Mouse (Mus musculus) activated CD4-positive, CD25-positive, alpha-beta regulatory T cell, adult 4 months (primary cell): ENCODE results near the gene Ntrk3. TPM values are rescaled to one million over a fixed set of nuclear protein-coding genes. Genes with fewer than 3 reads are reported as not detected.

ENCODE experiments used
- ATAC-seq: one replicate; pipeline ENCODE4 v1.8.0; 2017
- polyA plus RNA-seq, 2 experiments: library from polyadenylated mRNA; unstranded; fragments of 100-300 nt; shearing (Covaris generic); gene quantifications; one replicate each; pipeline ENCODE4 v1.2.1; 2017

The Ntrk3 gene
- polyA plus RNA-seq, 2 experiments from 2014 or later: 10.0 to 10.3 TPM

- ATAC-seq: peak; percentile 72
Measured at GRCm38 (mm10) chr7:78720989-78721816, 16.6 kb downstream of the Ntrk3 start.

DNA sequence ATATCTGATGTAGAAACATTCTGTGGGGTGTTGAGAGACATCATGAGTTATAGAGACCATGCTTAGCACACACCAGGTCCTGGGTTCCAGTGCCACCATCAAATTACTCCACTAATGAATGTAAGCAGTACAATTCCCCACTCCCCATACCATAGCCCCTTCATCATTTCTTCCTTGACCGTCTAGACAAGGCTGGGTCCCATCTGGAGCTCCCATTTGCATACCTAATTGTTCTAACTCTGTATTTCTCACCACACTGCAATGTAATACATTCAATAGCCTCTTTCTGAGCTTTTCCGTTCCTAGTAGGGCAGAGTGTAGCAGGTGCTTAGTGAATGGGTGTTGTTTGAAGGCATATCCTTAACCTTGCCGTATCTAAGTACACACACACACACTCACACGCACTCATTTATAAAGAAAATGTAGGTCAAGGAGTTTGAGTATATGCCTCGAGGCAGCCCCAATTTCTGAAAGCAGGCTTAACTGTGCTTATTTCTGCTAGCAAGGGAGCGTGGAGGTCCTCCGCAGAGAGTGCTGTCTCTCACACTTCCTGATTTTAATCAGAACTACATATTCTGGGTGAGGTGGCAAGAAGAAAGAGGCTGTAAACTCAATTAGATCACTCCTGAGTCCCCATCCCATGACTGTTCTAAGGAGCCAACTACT lies 17.9 kb downstream of the Ntrk3 start:
- ATAC-seq: no peak

GRCm38 (mm10) chr7:78719117-78719516 lies 18.7 kb downstream of the Ntrk3 start:
- ATAC-seq: peak; percentile 29

DNA sequence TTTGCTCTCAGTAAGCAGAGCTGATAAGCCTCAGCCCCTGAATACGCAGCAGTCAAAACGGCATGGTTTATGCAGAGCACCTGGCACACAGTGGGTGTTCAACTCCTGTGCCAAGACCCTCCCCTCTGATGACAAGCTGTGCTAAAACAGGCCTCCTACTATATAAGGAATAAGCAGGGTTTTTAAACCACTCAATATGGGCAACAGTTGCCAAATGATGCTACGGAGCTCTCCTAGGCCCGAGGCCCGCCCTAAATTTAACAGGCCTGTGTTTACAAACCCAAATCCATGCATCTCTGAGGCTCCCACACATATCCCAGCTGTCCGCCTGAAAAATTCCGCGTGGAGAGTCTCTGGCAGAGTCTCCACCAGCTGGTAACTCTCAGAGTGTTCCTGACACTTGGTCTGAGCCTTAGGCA lies 19.6 kb downstream of the Ntrk3 start:
- no peak for ATAC-seq

DNA sequence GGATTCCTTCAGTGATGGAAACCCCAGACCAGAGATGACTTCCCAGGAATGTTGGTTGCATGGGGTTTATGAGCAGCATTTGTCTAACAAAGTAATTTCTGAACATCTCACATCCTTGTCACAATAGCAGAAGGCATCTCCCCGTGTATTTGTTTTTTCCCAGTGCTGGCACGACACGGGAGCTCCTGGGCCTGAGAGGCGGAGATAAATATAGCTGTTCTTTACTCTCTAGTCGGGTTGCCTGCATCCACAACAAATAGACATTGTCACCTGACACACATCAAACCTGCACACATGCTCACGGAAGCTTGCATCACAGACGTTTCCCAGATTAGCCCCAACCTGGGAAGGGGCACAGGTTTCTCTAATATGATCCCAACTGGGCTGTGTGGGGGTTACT lies 30.1 kb downstream of the Ntrk3 start:
- ATAC-seq: no peak

DNA sequence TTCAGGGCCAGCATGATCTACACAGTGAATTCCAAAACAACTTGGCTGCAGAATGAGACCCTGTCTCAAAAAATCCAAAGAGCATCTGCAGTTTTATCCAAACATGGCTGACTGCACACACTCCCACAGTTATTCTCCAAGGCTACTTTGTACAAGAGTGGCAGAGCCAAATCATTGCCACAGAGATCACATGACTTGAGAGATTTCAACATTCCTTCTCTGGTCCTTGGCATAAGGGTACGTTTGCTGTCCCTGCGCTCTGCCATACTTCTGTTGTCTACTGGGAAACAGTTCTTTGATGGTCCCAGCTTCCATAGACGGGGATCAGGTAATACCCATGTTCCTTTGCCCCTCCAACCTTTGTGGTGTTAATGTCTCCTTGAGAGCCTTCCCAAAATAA lies 30.7 kb downstream of the Ntrk3 start:
- no peak for ATAC-seq

DNA sequence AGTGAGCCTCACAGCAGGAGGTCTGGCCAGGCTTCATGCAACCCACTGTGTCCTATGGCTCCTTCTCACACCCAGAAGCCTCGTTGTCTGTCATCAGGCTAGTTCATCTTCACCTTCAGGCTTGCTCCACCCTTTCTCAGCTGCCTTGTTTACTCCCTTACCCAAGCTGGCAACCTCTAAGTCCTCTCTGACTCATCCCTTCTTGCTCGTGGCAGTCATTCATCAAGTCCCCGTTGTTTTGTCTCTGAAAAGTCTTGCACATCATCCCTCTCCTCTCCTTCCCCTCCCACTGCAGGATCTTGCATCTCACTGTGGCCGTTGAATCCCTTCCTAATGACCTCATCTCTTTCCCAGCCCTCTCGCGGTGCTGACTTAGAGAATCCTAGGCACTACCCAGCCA lies 35.1 kb downstream of the Ntrk3 start:
- no peak for ATAC-seq

GRCm38 (mm10) chr7:78695200-78695599 lies 42.6 kb downstream of the Ntrk3 start:
- ATAC-seq: no peak

GRCm38 (mm10) chr7:78693148-78693547 lies 44.7 kb downstream of the Ntrk3 start:
- ATAC-seq: no peak

DNA sequence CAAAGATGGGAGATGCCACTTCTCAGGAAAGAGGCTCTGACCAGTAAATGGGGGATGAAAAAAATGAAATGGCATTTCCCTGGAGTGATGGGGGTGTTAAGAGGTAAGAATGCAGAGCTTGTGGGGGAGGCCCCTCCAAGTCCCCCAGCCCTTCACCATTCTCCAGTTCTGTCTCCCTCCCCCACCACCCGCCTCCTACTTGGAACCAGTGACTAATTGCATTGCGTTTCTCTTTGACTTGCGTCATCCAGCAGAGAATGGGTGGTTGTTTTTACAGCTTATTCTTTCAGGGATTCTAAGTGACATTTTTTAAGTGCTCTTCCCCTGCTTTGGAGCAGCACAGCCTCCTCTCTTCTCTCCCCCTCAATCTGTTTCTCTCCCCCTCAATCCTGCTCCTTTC lies 46.9 kb downstream of the Ntrk3 start:
- no peak for ATAC-seq

DNA sequence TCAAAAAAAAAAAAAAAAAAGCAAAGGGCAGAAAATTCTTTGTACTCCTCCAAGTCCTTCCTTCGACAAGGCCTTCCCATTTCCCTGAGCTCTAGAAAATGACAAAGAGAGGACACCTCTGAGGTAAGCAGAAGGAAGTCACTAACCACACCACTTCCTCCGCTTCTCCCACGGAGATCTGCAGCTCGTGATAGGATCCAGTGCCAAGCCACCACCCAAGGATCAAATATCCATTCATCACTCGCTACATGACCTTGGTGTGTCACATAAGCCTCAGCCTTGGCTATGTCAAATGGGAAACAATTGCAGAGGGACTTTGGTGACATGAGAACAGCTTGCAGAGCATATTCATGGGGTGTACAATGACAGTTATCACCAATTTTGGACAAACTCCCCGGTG lies 52.9 kb downstream of the Ntrk3 start:
- ATAC-seq: no peak

DNA sequence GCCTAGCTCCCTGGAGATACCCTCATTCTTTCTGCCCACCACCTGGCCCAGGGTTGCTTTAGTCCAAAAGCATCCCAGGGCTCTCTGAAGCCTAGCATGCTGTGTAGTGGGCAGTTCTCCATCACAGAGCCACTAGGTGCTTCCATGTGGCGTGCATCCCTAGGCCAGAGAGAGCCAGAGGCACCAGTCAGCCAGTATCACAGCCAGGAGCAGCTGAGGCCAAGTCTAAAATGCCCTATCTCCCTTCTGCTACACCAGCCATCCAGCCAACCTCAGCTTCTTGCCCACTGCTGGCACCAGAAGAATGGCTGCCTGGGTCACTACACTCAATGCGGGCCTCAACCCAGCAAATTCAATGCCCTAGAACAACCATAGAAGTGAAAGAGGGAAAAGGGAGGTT lies 56.9 kb downstream of the Ntrk3 start:
- ATAC-seq: no peak

- no peak for ATAC-seq
Measured at GRCm38 (mm10) chr7:78669407-78669806, 68.4 kb downstream of the Ntrk3 start.

- ATAC-seq: no peak
Measured at GRCm38 (mm10) chr7:78668916-78669315, 68.9 kb downstream of the Ntrk3 start.

DNA sequence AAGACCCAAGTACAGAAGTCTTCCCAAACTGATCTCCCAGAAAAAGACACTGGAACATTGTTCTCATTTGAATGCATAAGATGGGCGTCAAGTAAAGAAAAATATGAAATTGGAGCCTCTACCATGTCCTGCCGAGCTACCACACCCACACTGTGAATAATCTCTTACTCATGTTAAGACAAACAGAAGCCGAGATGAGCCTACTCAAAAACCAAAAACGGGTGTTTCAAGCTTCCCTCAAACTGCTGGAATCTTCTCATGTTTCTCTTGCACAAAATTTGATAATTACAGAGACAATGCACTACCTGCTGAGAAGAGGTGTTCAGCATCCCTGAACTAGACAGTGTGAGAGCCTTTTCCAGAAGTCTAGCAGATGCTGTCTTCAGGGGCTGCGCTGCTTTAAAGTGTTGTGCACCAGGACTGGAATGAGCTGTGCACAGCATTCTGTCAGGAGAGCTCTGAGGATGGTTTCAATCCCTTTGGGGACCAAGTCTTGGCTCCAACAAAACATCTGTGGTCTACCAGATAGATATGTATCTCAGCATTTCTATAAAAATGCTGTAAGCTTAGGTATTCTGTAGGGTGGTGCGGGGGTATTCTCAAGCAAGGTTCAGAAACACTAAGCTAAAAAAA lies 69.7 kb downstream of the Ntrk3 start:
- no peak for ATAC-seq

DNA sequence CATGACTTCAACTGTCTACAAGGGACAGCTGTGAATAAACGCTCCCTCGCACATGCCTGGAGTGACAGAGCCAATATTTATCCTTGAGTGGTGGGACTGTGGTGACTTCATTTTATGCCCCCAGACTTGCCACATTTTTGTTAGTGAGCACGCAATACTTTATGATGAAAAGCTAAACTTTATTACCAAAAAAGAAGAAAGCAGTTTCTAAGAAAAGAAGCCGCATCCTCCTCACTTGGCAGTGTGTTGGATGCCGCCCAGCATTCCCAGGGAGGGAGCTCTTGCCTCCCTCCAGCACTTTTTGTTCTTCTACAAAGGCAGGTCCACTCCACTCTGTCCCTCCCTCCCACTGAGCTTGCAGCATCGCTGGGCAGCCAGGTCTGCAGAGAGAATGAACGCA lies 77.0 kb downstream of the Ntrk3 start:
- no peak for ATAC-seq

DNA sequence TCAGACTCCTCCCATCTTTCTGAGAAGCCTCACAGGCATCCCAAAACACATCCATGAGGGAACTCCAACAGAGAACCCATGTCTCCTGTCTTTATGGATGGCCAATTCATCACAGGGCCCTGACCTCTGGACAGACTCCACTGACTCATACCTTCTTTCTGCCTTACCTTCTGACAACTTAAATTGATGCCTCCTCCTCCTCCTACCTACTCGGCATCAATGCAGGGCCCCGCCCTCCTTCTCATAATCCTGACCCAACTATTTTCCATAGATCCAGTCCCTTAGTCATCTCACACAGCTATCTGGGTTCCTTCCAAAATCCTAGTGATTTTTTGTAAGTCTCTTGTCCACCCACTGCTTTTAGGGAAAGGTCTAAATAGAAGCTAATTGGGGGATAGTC lies 78.0 kb downstream of the Ntrk3 start:
- no peak for ATAC-seq

GRCm38 (mm10) chr7:78658026-78658425 lies 79.8 kb downstream of the Ntrk3 start:
- ATAC-seq: no peak

GRCm38 (mm10) chr7:78656181-78656580 lies 81.6 kb downstream of the Ntrk3 start:
- no peak for ATAC-seq

DNA sequence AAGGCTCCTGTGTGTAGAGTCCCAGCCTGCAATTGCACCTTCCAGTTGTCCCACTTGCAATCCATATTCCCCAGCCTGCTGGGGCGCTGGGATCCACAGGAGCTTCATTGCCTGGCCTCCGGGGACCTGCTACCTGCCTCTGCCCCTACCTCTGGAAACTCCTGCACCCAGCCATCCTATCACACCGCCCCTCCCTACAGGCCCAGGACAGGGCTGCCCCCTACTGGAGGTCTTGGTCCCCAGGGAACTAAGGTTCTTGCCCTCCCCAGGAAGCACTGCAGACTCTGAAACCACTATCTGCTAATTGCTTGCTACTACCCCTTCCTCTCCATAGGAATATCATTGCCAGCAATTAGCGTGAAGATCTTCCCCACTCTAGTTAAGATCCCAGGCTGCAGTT lies 84.1 kb downstream of the Ntrk3 start:
- ATAC-seq: no peak

DNA sequence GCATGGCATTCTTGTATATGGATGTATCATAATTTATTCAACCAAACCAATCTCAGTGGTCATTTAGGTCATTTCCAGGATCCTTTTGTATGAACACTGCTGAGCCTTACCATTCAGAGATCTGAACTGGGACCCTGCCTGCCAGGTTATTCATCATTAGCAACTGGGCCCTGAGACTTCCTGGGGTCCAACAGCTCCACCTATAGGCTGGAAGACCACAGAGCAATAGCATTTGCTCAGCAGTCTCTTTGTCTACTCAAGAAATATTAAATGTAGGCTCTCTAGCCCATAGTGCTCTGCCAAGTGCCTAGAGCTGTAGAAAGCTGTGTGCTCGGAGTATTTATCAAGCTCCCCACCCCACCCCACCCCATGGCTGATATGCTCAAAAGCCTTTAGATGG lies 85.5 kb downstream of the Ntrk3 start:
- no peak for ATAC-seq

GRCm38 (mm10) chr7:78651540-78651939 lies 86.3 kb downstream of the Ntrk3 start:
- no peak for ATAC-seq

DNA sequence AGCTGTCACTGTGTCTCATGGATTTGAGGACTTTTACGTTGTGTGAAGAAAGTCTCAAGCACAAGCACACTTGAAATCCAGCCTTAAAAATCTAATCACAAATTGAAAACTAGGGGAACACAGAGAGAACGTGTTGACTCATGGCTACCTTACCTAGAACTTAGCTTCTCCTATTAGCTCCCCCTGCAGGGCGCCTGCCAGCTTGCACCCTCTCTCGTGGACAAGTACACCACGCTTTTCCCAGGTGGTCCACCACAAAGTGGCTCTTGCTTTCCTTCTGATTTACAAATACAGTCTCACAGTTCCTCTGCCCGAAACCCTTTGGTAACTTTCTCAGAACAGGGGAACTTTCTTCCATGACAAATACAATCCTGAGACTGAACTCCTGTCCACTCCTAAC lies 94.1 kb downstream of the Ntrk3 start:
- peak; percentile 49 for ATAC-seq

GRCm38 (mm10) chr7:78623686-78624085 lies 114.1 kb downstream of the Ntrk3 start:
- ATAC-seq: no peak
